Mouse (Mus musculus): ENCODE results near the gene Kcns1. TPM values are rescaled to one million over a fixed set of nuclear protein-coding genes. Genes with fewer than 3 reads are reported as not detected.

Gene Kcns1
- polyA plus RNA-seq, 1 experiment from 2014 or later = not detected

DNA sequence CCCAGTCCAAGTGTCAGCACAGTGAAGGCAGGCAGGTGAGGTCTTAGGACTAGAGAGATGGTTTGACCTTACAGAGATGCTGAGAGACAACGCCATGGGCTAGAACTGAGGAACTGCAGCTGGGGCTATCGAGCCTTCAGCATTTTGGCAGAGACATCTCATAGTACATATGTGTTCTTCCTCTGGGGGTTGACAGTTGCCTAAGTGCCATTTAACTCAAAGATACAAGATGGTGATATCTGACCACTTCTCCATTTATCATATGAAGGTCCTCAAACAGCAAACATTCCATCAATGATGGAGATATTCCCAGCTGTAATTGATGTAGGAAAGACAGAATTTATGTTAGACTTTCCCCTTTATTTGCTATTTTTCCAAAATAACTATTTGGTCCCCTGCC lies 43.6 kb downstream of the Kcns1 start:
- Histone ChIP-seq H3K27ac (ENCODE audit: low read depth) (no peak overlapping the region), H3K4me3 (ENCODE audit: low read depth, low read length) (no peak overlapping the region), H3K36me3 (replicated peaks; ENCODE audit: insufficient read depth, low read length) (peaks cover 18% of the 10 kb centered on the region; the same call in 1 of the 2 replicates), H3K4me1 (ENCODE audit: insufficient read depth) (0 out of 2 replicates have a peak, but pooled peaks cover 2% of the 10 kb centered on the region), H3K4me2 (ENCODE audit: low read depth, low read length) (no peak overlapping the region), H3K9ac (replicated peaks) (no peak overlapping the region), H3K9me3 (ENCODE audit: low read length) (no peaks in the 10 kb centered on the region), H3K27me3 (ENCODE audit: insufficient read depth, low read length) (no peaks in the 10 kb centered on the region)
- ATAC-seq (no peak), DNase-seq (no peak)
- TF ChIP-seq EP300 (IDR thresholded peaks at IDR 0.05; ENCODE audit: low read depth) (no peak), CTCF (IDR thresholded peaks at IDR 0.05; ENCODE audit: low read depth) (no peak)
- 79% methylated on average over 2 of the region's 2 CpGs for WGBS (ENCODE audit: insufficient replicate concordance)

DNA sequence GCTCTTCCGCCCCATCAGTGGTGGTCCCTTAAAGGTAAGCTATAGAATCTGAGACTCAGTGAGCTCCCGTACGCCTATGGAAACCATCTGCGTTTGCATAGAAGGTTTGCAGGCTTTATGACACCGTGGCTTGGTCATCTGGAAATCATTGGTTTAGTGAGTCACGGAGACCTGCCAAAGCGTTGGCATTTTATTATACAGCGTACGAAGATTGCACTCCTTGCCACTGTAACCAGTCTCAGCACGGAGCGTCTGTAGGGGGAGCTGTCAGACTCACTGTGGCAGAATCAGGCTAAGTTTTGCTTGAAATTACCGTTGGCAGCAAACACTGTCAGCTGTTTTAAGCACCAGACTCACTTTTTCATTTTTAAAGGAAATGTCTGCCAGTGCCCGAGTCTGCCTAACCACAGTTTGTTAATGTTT lies 44.4 kb downstream of the Kcns1 start:
- TF ChIP-seq EP300 (IDR thresholded peaks at IDR 0.05; ENCODE audit: low read depth) (no peak), CTCF (IDR thresholded peaks at IDR 0.05; ENCODE audit: low read depth) (peak; percentile 41)
- peaks cover 16% of the 10 kb centered on the region; the same call in 1 of the 2 replicates for H3K36me3 ChIP-seq (replicated peaks; ENCODE audit: insufficient read depth, low read length)
- no peak overlapping the region for H3K27ac ChIP-seq (ENCODE audit: low read depth)
- WGBS (ENCODE audit: insufficient replicate concordance) = 78% methylated on average over 13 of the region's 13 CpGs
- H3K4me2 ChIP-seq (ENCODE audit: low read depth, low read length) = no peak overlapping the region
- no peaks in the 10 kb centered on the region for H3K27me3 ChIP-seq (ENCODE audit: insufficient read depth, low read length)
- H3K9ac ChIP-seq (replicated peaks) = no peak overlapping the region
- DNase-seq (no peak), ATAC-seq (no peak)
- H3K4me1 ChIP-seq (ENCODE audit: insufficient read depth) = 0 out of 2 replicates have a peak, but pooled peaks cover 2% of the 10 kb centered on the region
- no peak overlapping the region for H3K4me3 ChIP-seq (ENCODE audit: low read depth, low read length)
- no peaks in the 10 kb centered on the region for H3K9me3 ChIP-seq (ENCODE audit: low read length)

DNA sequence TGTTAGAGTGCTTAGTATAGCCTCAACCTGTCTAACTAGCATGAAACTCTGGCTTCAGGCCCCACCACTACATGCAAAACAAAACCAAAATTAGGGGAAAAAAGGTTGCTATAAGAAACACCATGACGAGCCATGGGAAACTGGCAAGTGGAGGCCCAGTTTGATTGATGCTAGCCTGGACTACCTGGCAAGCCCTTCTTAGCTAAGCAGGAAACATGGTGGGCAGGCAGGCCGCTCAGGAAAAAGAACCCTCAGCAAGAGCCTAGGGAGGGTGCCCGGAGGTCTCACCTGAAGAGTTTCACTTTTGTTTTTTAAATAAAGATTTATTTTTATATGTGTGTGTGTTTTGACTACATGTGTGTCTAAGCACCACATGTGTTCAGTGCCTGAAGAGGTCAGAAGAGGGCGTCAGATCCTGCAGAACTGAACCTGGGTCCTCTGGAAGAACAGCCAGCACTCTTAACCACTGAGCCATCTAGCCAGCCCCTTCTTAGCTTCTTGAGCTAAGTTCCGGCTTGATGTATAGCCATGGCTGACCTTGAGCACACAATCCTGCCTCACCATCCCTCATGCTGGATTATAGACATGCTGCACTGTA lies 47.6 kb downstream of the Kcns1 start:
- Histone ChIP-seq H3K9me3 (ENCODE audit: low read length) (no peaks in the 10 kb centered on the region), H3K4me1 (ENCODE audit: insufficient read depth) (no peaks in the 10 kb centered on the region), H3K36me3 (replicated peaks; ENCODE audit: insufficient read depth, low read length) (peaks cover 35% of the 10 kb centered on the region), H3K4me3 (ENCODE audit: low read depth, low read length) (no peak overlapping the region), H3K27ac (ENCODE audit: low read depth) (no peak overlapping the region), H3K4me2 (ENCODE audit: low read depth, low read length) (no peak overlapping the region), H3K27me3 (ENCODE audit: insufficient read depth, low read length) (no peaks in the 10 kb centered on the region), H3K9ac (replicated peaks) (no peak overlapping the region)
- WGBS (ENCODE audit: insufficient replicate concordance) = 77% methylated on average over 5 of the region's 5 CpGs
- TF ChIP-seq CTCF (IDR thresholded peaks at IDR 0.05; ENCODE audit: low read depth) (no peak), EP300 (IDR thresholded peaks at IDR 0.05; ENCODE audit: low read depth) (no peak)
- DNase-seq (no peak), ATAC-seq (no peak)

DNA sequence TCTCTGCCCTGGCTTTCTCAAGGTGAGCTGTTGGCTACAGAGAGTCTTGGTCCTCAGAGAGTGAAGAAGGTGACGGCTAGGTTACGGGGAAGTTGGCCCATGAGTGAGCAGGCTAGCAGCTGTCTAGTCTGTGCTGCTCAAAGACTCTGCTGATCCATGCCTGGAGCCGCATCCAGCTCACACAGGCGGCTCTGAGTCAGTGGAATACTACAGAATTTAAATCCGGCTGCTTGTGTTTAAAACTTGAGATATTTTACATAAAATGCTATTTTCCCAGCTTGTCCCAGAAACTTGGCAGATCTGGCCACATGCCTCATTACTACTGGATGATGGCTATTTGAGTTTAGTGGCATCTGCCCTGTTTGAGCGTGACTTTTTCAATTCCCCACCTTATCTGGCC lies 51.4 kb downstream of the Kcns1 start:
- Histone ChIP-seq H3K27ac (ENCODE audit: low read depth) (no peak overlapping the region), H3K9me3 (ENCODE audit: low read length) (no peaks in the 10 kb centered on the region), H3K36me3 (replicated peaks; ENCODE audit: insufficient read depth, low read length) (peaks cover 40% of the 10 kb centered on the region), H3K27me3 (ENCODE audit: insufficient read depth, low read length) (no peaks in the 10 kb centered on the region), H3K4me3 (ENCODE audit: low read depth, low read length) (no peak overlapping the region), H3K9ac (replicated peaks) (no peak overlapping the region), H3K4me1 (ENCODE audit: insufficient read depth) (no peaks in the 10 kb centered on the region), H3K4me2 (ENCODE audit: low read depth, low read length) (no peak overlapping the region)
- DNase-seq = no peak
- ATAC-seq = no peak
- TF ChIP-seq CTCF (IDR thresholded peaks at IDR 0.05; ENCODE audit: low read depth) = no peak
- TF ChIP-seq EP300 (IDR thresholded peaks at IDR 0.05; ENCODE audit: low read depth) = no peak
- 85% methylated on average over 6 of the region's 6 CpGs for WGBS (ENCODE audit: insufficient replicate concordance)

DNA sequence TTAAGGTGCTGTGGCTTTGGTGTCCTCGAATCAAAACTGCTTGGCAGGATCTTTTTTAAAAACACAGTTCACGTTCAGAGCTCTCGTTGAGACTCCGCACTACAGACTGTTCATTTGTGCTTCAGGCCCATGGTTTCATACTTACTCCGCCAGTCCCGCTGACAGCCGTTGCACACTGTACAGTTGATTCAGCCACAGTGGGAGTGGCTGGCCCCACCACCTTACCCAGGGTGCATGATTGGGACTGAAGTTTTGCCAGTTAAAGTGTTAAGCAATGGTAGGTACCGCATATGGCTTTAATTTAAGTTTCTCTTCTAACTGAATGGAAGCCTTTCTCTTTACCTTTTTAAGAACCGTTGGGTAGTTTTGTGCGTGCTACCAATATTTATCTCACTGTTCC lies 55.4 kb downstream of the Kcns1 start:
- H3K27me3 ChIP-seq (ENCODE audit: insufficient read depth, low read length) = no peaks in the 10 kb centered on the region
- WGBS (ENCODE audit: insufficient replicate concordance) = 82% methylated on average over 10 of the region's 10 CpGs
- H3K4me3 ChIP-seq (ENCODE audit: low read depth, low read length) = no peak overlapping the region
- TF ChIP-seq EP300 (IDR thresholded peaks at IDR 0.05; ENCODE audit: low read depth) (no peak), CTCF (IDR thresholded peaks at IDR 0.05; ENCODE audit: low read depth) (no peak)
- H3K9ac ChIP-seq (replicated peaks) = no peak overlapping the region
- H3K4me2 ChIP-seq (ENCODE audit: low read depth, low read length) = no peak overlapping the region
- peaks cover 46% of the 10 kb centered on the region for H3K36me3 ChIP-seq (replicated peaks; ENCODE audit: insufficient read depth, low read length)
- H3K27ac ChIP-seq (ENCODE audit: low read depth) = no peak overlapping the region
- H3K9me3 ChIP-seq (ENCODE audit: low read length) = no peaks in the 10 kb centered on the region
- DNase-seq = no peak
- no peak for ATAC-seq
- no peaks in the 10 kb centered on the region for H3K4me1 ChIP-seq (ENCODE audit: insufficient read depth)

DNA sequence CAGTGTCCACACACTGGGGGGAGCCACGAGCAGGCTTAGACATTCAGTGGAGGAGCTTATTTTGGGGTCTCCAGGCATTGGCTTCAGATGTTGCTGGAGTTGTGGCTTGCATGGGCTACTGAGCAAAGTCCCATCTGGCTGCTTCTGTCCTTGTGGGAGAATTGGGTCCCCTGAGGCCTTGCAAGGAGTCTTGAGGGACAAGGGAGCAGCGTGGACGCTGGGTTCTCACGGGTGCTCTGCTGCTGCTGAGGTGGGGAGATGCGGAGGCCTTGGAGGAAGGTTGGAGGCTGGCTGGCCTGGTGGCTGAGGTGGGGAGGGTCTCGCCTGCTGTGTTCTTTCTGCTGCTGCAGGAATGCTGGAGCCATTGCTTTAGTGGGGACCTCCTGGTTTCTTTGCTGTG lies 56.9 kb downstream of the Kcns1 start:
- no peak for ATAC-seq

More for the DNA sequence above, 56.9 kb downstream of the Kcns1 start:
- H3K36me3 ChIP-seq (replicated peaks; ENCODE audit: insufficient read depth, low read length) = peaks cover 37% of the 10 kb centered on the region
- H3K9ac ChIP-seq (replicated peaks) = no peak overlapping the region
- DNase-seq = no peak
- H3K4me1 ChIP-seq (ENCODE audit: insufficient read depth) = no peaks in the 10 kb centered on the region
- no peaks in the 10 kb centered on the region for H3K27me3 ChIP-seq (ENCODE audit: insufficient read depth, low read length)
- H3K4me3 ChIP-seq (ENCODE audit: low read depth, low read length) = no peak overlapping the region
- no peak overlapping the region for H3K27ac ChIP-seq (ENCODE audit: low read depth)
- H3K9me3 ChIP-seq (ENCODE audit: low read length) = no peaks in the 10 kb centered on the region
- 88% methylated on average over 6 of the region's 6 CpGs for WGBS (ENCODE audit: insufficient replicate concordance)
- TF ChIP-seq CTCF (IDR thresholded peaks at IDR 0.05; ENCODE audit: low read depth) (no peak), EP300 (IDR thresholded peaks at IDR 0.05; ENCODE audit: low read depth) (no peak)
- no peak overlapping the region for H3K4me2 ChIP-seq (ENCODE audit: low read depth, low read length)

Other genes starting within 250 kb of the Kcns1 start
- gene Ywhab, start 176.2 kb downstream of the Kcns1 start, polyA plus RNA-seq (2015; fragmentation: Nextera tagmentation; extraction: Ambion mirVana) = 81.1 and 85.8 TPM in 2 replicates
- gene Pabpc1l, start 145.7 kb downstream of the Kcns1 start, polyA plus RNA-seq (2015; fragmentation: Nextera tagmentation; extraction: Ambion mirVana) = 0.46 and 0.63 TPM in 2 replicates
- 9.8 and 10.8 TPM in 2 replicates for gene Stk4, start 100.8 kb downstream of the Kcns1 start, polyA plus RNA-seq (2015; fragmentation: Nextera tagmentation; extraction: Ambion mirVana)
- gene Tomm34, start 99.9 kb downstream of the Kcns1 start, polyA plus RNA-seq (2015; fragmentation: Nextera tagmentation; extraction: Ambion mirVana) = 11.6 and 13.3 TPM in 2 replicates
- not detected in 2 replicates for gene Wfdc5, start 11.6 kb upstream of the Kcns1 start, polyA plus RNA-seq (2015; fragmentation: Nextera tagmentation; extraction: Ambion mirVana)
- 0.14 TPM in 2 replicates for gene Wfdc12, start 19.5 kb upstream of the Kcns1 start, polyA plus RNA-seq (2015; fragmentation: Nextera tagmentation; extraction: Ambion mirVana)
- not detected in 2 replicates for gene Wfdc15a, start 29.0 kb upstream of the Kcns1 start, polyA plus RNA-seq (2015; fragmentation: Nextera tagmentation; extraction: Ambion mirVana)
- gene Wfdc15b, start 50.5 kb upstream of the Kcns1 start, polyA plus RNA-seq (2015; fragmentation: Nextera tagmentation; extraction: Ambion mirVana) = 0.27 and 0.64 TPM in 2 replicates
- not detected in 2 replicates for gene Svs2, start 67.4 kb upstream of the Kcns1 start, polyA plus RNA-seq (2015; fragmentation: Nextera tagmentation; extraction: Ambion mirVana)
- not detected in 2 replicates for gene Svs3b, start 85.5 kb upstream of the Kcns1 start, polyA plus RNA-seq (2015; fragmentation: Nextera tagmentation; extraction: Ambion mirVana)
- gene Svs4, start 107.3 kb upstream of the Kcns1 start, polyA plus RNA-seq (2015; fragmentation: Nextera tagmentation; extraction: Ambion mirVana) = not detected in 2 replicates
- gene Svs3a, start 118.2 kb upstream of the Kcns1 start, polyA plus RNA-seq (2015; fragmentation: Nextera tagmentation; extraction: Ambion mirVana) = not detected in 2 replicates
- gene Svs6, start 145.6 kb upstream of the Kcns1 start, polyA plus RNA-seq (2015; fragmentation: Nextera tagmentation; extraction: Ambion mirVana) = not detected in 2 replicates
- not detected in 2 replicates for gene Svs5, start 161.6 kb upstream of the Kcns1 start, polyA plus RNA-seq (2015; fragmentation: Nextera tagmentation; extraction: Ambion mirVana)
- gene Slpi, start 218.0 kb upstream of the Kcns1 start, polyA plus RNA-seq (2015; fragmentation: Nextera tagmentation; extraction: Ambion mirVana) = 59.4 and 63.6 TPM in 2 replicates
- gene Rbpjl, start 232.0 kb upstream of the Kcns1 start, polyA plus RNA-seq (2015; fragmentation: Nextera tagmentation; extraction: Ambion mirVana) = not detected in 2 replicates
- gene Matn4, start 234.0 kb upstream of the Kcns1 start, polyA plus RNA-seq (2015; fragmentation: Nextera tagmentation; extraction: Ambion mirVana) = 0.18 and 0.25 TPM in 2 replicates

Data from liver, postnatal 0 days (tissue).